Mouse (Mus musculus): ENCODE data around the gene Stum.
"Not testable (repeated sequence)": the region's sequence is repeated elsewhere in the genome, so short reads cannot be mapped to it uniquely, and the experiment has no call there.

Stum gene

GRCm38 (mm10) chr1:180406336-180407035, 76.8 kb downstream of the Stum start:
- no peak for DNase-seq (ENCODE audit: extremely low read depth, low read depth)

DNA sequence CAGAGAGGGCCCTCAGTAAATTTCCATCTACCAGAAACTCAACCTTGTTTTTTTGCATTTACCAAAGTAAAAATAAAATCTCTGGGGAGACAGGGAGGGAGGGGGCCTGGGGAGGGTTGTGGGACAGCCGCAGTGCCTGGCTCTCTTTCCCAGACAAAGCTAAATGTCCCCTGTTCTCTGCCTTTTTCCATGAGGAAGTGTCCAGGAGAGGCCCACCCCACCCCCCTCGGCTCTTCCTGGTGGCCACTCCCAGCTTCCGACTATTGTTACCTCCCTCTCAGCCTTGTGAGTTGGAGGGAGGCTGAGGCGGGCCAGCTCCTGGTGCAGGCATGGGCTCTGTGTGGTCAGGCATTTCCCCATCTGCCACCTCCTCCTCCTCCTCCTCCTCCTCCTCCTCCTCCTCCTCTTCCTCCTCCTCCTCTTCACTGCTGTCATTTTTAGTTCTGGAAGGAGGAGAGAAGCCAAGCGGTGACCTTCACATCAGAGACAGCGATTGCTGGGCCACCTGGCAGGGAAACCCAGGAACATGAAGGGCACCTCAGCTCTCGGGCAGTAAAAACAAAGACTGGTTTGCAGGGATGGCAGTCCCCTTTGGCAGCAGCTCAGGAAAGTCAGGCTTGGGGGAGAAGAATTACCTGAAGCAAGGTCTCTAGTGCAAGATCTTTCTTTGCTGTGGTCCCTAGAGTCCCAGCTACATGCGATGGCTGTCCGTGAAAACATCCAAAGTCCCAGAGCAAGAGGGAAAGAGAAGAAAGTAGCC, 77.5 kb downstream of the Stum start:
- no peak for DNase-seq (ENCODE audit: extremely low read depth, low read depth)

DNA sequence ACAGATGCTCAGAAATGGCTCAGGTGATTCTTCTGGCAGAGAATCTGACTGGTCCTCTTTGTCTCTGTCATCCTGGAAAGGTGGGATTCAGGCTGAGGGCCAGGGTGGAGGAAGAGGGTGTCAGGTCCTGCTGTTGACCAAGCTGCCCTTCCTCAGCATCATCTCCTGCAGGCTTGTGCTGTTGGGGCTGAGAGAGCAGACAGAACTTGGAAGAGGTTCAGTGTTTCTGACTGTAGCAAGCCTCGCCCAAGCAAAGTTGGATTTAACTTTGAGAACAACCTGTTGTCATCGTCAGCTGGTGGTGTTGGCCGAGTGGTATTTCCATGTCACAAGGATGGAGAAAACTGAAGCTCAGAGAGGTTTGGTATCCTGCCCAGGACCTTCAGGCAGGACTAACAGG, 78.6 kb downstream of the Stum start:
- DNase-seq (ENCODE audit: extremely low read depth, low read depth), result no peak

- DNase-seq (ENCODE audit: extremely low read depth, low read depth), result no peak
These were observed 79.4 kb downstream of the Stum start for GRCm38 (mm10) chr1:180403694-180404606.

- no peak for DNase-seq (ENCODE audit: extremely low read depth, low read depth)
These were observed 80.0 kb downstream of the Stum start for GRCm38 (mm10) chr1:180403357-180403693.

GRCm38 (mm10) chr1:180402481-180403081, 80.7 kb downstream of the Stum start:
- DNase-seq (ENCODE audit: extremely low read depth, low read depth), result no peak

DNA sequence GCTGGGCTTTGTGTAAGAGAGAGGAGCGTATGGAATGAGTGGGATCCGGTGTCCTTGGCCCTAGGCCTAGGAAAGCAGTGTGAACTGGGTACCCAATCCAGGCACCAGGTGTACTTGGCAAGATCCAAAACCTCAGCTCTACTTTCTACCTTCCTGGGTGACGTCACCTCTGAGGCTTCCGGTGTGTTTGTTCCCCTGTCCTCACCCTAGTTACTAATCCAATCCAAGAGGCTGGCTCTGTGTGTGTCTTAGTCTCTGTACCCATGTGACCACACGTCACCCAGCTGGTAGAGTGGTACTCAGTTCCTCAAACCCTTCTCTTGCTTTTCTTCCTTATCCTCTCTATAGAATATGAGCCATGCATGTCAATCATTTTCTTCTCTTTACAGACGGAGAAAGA, 81.6 kb downstream of the Stum start:
- DNase-seq (ENCODE audit: extremely low read depth, low read depth), result no peak

- DNase-seq (ENCODE audit: extremely low read depth, low read depth), result no peak
These were observed 82.4 kb downstream of the Stum start for GRCm38 (mm10) chr1:180400691-180401455.

- no peak for DNase-seq (ENCODE audit: extremely low read depth, low read depth)
These were observed 84.9 kb downstream of the Stum start for GRCm38 (mm10) chr1:180398446-180398845.

GRCm38 (mm10) chr1:180397734-180398133, 85.6 kb downstream of the Stum start:
- DNase-seq (ENCODE audit: extremely low read depth, low read depth), result no peak

- no peak for DNase-seq (ENCODE audit: extremely low read depth, low read depth)
These were observed 89.4 kb downstream of the Stum start for GRCm38 (mm10) chr1:180393873-180394272.

GRCm38 (mm10) chr1:180393017-180393797, 90.1 kb downstream of the Stum start:
- peak; percentile 47 for DNase-seq (ENCODE audit: extremely low read depth, low read depth)

DNA sequence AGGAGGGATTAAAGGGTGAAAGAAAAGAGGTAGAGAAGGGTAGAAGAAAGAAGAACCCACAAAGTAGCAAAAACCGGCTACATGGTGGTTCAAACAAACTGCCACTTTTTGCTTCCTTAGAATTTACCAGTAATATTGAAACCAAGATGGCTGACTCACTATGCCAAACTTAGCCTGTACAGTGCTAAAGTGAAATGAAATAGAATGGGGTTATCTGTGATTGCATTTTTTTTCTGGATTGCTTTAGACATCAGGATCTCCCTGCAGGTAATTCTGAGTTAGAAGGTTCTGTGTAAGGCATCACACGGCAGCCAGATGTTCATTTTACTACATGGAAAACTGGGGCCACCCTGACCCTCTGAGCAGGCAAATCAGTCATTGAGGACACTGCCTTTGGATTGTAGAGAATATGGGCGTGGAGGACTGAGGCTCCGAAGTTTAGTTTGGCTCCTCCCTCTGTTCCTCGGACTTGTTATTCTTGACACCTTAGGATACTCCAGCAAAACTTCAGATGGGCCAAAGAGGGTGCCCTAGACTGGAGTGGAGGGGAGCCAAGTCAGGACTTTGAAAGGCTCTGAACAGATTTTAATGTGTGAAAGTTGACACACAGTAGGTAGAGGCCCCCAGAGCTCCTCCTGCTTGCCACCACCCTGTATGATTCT, 91.0 kb downstream of the Stum start:
- DNase-seq (ENCODE audit: extremely low read depth, low read depth), result no peak

DNA sequence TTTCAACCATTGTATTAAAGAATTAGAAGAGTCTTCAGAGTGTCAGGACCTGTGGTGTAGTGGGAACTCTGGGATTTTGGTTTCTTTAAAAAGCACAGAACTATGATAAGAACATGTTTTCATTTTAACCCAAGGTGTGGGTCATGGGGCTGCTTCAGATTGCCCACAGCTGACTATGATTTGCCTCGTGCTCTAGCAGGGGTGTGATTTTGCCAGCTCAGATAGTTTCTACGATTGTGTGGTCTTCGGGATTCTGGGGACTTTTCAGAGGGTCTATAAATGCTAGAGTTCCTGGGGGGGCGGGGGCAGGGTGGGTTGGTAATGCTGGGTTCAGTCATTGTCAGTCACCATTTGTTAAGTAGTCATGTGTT, 91.7 kb downstream of the Stum start:
- DNase-seq (ENCODE audit: extremely low read depth, low read depth), result no peak

DNA sequence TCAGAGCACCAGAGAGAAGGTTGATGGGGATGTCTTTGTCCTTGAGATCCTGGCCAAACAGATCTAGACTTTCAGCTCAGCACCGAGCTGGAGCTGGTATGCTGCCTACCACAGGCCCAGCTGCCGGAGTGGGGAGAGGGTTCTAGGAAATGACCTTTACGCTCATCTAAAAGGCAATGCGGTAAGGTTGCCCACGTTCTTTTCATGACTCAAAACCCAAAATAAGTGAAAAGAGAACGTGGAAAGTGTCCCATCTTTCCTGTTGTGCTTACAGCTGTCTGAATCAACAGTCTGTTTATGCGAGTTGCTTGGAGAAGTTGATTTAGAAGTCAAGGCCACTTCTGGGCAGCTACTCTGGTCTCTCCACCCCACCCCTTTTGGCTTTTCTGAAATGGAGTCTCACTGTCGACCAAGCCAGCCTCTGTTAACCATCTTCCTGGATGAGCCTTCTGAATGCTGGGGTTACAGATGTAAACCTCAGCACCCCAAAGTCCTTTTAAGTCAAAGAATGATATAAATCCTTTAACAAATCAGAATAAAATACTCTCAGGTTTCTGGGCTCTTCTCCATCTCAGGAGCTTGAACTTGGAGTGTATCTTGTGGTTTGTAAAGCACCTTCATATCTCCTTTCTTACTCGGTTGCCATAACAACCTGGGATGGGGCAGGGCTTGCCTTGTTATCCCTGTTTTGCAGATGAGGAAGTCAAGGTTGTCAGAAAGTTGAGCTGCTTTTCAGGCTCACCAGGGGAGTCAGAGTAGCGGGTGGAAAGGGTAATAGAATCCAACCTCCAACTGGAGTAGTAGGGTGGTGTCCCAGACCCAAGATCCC, 92.3 kb downstream of the Stum start:
- peak; percentile 96 for DNase-seq (ENCODE audit: extremely low read depth, low read depth)

GRCm38 (mm10) chr1:180390321-180390731, 93.0 kb downstream of the Stum start:
- DNase-seq (ENCODE audit: extremely low read depth, low read depth), result no peak

DNA sequence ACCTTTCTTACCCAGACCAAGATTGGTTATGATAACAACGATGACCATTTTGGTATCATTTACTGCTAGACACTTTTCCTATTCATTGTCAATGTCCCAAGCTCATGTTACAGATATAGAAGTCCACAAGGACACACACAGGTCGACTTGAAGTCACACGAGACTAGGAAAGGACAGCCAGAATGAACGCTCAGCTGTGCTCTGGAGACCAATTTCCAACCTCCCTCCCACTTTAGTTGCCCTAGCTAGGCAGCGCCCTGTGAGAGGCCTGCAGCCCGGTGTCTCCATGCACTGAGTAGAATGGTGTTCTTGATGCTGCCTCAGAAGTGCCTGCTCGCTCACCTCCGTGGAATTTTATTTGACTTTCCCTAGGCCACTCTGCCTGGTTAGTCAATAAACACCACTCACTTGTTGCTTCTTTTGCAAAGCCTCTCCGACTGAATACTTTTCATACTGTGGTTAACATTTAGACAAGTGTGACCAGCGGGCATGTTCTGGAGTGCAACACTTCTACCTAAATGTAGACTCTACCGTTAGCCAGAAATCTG, 94.0 kb downstream of the Stum start:
- not testable (repeated sequence) for DNase-seq (ENCODE audit: extremely low read depth, low read depth)

GRCm38 (mm10) chr1:180388481-180388880, 94.8 kb downstream of the Stum start:
- DNase-seq (ENCODE audit: extremely low read depth, low read depth), result no peak
